Mouse (Mus musculus): Measurements from ENCODE around the gene Atp5s. TPM values are rescaled to one million over a fixed set of nuclear protein-coding genes. Genes with fewer than 3 reads are reported as not detected.

The Atp5s gene
- polyA plus RNA-seq, 1 experiment, result 34.9 TPM

GRCm38 (mm10) chr12:69689094-69689493, 35.7 kb upstream of the Atp5s start:
- TF ChIP-seq POLR2A (IDR thresholded peaks at IDR 0.05; ENCODE audit: extremely low read depth, insufficient read depth, low read length) (no peak), CTCF (IDR thresholded peaks at IDR 0.05; ENCODE audit: extremely low read depth, insufficient read depth, low read length) (no peak)
- H3K4me1 ChIP-seq (ENCODE audit: control insufficient read depth, insufficient read depth, low read length), result no peaks in the 10 kb centered on the region
- H3K4me3 ChIP-seq (ENCODE audit: insufficient read depth, low read length), result no peak overlapping the region
- H3K27ac ChIP-seq (ENCODE audit: insufficient read depth, low read length), result no peak overlapping the region

- Histone ChIP-seq H3K4me3 (ENCODE audit: insufficient read depth, low read length) (no peak overlapping the region), H3K4me1 (ENCODE audit: control insufficient read depth, insufficient read depth, low read length) (no peaks in the 10 kb centered on the region), H3K27ac (ENCODE audit: insufficient read depth, low read length) (no peak overlapping the region)
- no peak for TF ChIP-seq POLR2A (IDR thresholded peaks at IDR 0.05; ENCODE audit: extremely low read depth, insufficient read depth, low read length)
- TF ChIP-seq CTCF (IDR thresholded peaks at IDR 0.05; ENCODE audit: extremely low read depth, insufficient read depth, low read length), result no peak
Measured at GRCm38 (mm10) chr12:69690714-69691113, 34.0 kb upstream of the Atp5s start.

GRCm38 (mm10) chr12:69693471-69693870, 31.3 kb upstream of the Atp5s start:
- no peak for TF ChIP-seq CTCF (IDR thresholded peaks at IDR 0.05; ENCODE audit: extremely low read depth, insufficient read depth, low read length)
- no peak for TF ChIP-seq POLR2A (IDR thresholded peaks at IDR 0.05; ENCODE audit: extremely low read depth, insufficient read depth, low read length)
- Histone ChIP-seq H3K4me3 (ENCODE audit: insufficient read depth, low read length) (no peak overlapping the region), H3K27ac (ENCODE audit: insufficient read depth, low read length) (no peak overlapping the region), H3K4me1 (ENCODE audit: control insufficient read depth, insufficient read depth, low read length) (no peaks in the 10 kb centered on the region)

- TF ChIP-seq CTCF (IDR thresholded peaks at IDR 0.05; ENCODE audit: extremely low read depth, insufficient read depth, low read length) (peak; percentile 40; the same call in 1 of the 2 replicates), POLR2A (IDR thresholded peaks at IDR 0.05; ENCODE audit: extremely low read depth, insufficient read depth, low read length) (no peak)
- H3K4me1 ChIP-seq (ENCODE audit: control insufficient read depth, insufficient read depth, low read length), result no peaks in the 10 kb centered on the region
Measured at GRCm38 (mm10) chr12:69696746-69697145, 28.0 kb upstream of the Atp5s start.

GRCm38 (mm10) chr12:69698352-69698751, 26.4 kb upstream of the Atp5s start:
- Histone ChIP-seq H3K27ac (ENCODE audit: insufficient read depth, low read length) (no peak overlapping the region), H3K4me1 (ENCODE audit: control insufficient read depth, insufficient read depth, low read length) (no peaks in the 10 kb centered on the region), H3K4me3 (ENCODE audit: insufficient read depth, low read length) (no peak overlapping the region)
- TF ChIP-seq CTCF (IDR thresholded peaks at IDR 0.05; ENCODE audit: extremely low read depth, insufficient read depth, low read length), result no peak

More at GRCm38 (mm10) chr12:69696746-69697145, 28.0 kb upstream of the Atp5s start:
- Histone ChIP-seq H3K4me3 (ENCODE audit: insufficient read depth, low read length) (no peak overlapping the region), H3K27ac (ENCODE audit: insufficient read depth, low read length) (no peak overlapping the region)

- Histone ChIP-seq H3K27ac (ENCODE audit: insufficient read depth, low read length) (no peak overlapping the region), H3K4me3 (ENCODE audit: insufficient read depth, low read length) (no peak overlapping the region), H3K4me1 (ENCODE audit: control insufficient read depth, insufficient read depth, low read length) (no peaks in the 10 kb centered on the region)
- TF ChIP-seq POLR2A (IDR thresholded peaks at IDR 0.05; ENCODE audit: extremely low read depth, insufficient read depth, low read length), result no peak
- no peak for TF ChIP-seq CTCF (IDR thresholded peaks at IDR 0.05; ENCODE audit: extremely low read depth, insufficient read depth, low read length)
Measured at GRCm38 (mm10) chr12:69704799-69705458, 19.8 kb upstream of the Atp5s start.

GRCm38 (mm10) chr12:69713628-69714027, 11.1 kb upstream of the Atp5s start:
- H3K4me3 ChIP-seq (ENCODE audit: insufficient read depth, low read length), result no peak overlapping the region
- H3K27ac ChIP-seq (ENCODE audit: insufficient read depth, low read length), result no peak overlapping the region
- no peaks in the 10 kb centered on the region for H3K4me1 ChIP-seq (ENCODE audit: control insufficient read depth, insufficient read depth, low read length)
- no peak for TF ChIP-seq CTCF (IDR thresholded peaks at IDR 0.05; ENCODE audit: extremely low read depth, insufficient read depth, low read length)
- TF ChIP-seq POLR2A (IDR thresholded peaks at IDR 0.05; ENCODE audit: extremely low read depth, insufficient read depth, low read length), result no peak

- no peaks in the 10 kb centered on the region for H3K4me1 ChIP-seq (ENCODE audit: control insufficient read depth, insufficient read depth, low read length)
- H3K4me3 ChIP-seq (ENCODE audit: insufficient read depth, low read length), result no peak overlapping the region
- H3K27ac ChIP-seq (ENCODE audit: insufficient read depth, low read length), result no peak overlapping the region
- TF ChIP-seq CTCF (IDR thresholded peaks at IDR 0.05; ENCODE audit: extremely low read depth, insufficient read depth, low read length) (no peak), POLR2A (IDR thresholded peaks at IDR 0.05; ENCODE audit: extremely low read depth, insufficient read depth, low read length) (no peak)
Measured at GRCm38 (mm10) chr12:69722857-69723256, 1.9 kb upstream of the Atp5s start.

DNA sequence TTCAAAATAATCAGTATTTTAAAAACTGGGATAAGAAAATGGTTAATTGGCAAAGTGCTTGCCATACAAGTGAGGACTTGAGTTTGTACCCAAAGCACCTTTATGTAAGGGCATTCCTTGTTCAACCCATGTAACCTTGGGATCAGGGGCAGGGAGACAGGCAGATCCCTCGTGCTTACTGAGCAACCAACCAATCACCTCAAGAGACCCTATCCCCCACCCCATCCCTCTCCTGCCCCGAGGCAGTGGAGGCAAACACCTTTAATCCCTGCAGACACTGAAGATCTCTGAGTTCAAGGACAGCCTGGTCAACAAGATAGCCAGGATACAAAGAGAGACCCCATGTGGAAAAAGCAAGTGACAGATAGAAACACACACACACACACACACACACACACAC, 1.4 kb upstream of the Atp5s start:
- H3K27ac ChIP-seq (ENCODE audit: insufficient read depth, low read length), result no peak overlapping the region
- H3K4me1 ChIP-seq (ENCODE audit: control insufficient read depth, insufficient read depth, low read length), result no peaks in the 10 kb centered on the region
- H3K4me3 ChIP-seq (ENCODE audit: insufficient read depth, low read length), result peak overlapping the region; percentile 66; the same call in 1 of the 2 replicates
- no peak for TF ChIP-seq POLR2A (IDR thresholded peaks at IDR 0.05; ENCODE audit: extremely low read depth, insufficient read depth, low read length)

- peak overlapping the region; percentile 66 for H3K4me3 ChIP-seq (ENCODE audit: insufficient read depth, low read length)
- H3K27ac ChIP-seq (ENCODE audit: insufficient read depth, low read length), result no peak overlapping the region
- H3K4me1 ChIP-seq (ENCODE audit: control insufficient read depth, insufficient read depth, low read length), result no peaks in the 10 kb centered on the region
- TF ChIP-seq CTCF (IDR thresholded peaks at IDR 0.05; ENCODE audit: extremely low read depth, insufficient read depth, low read length) (no peak), POLR2A (IDR thresholded peaks at IDR 0.05; ENCODE audit: extremely low read depth, insufficient read depth, low read length) (no peak)
Measured at GRCm38 (mm10) chr12:69724018-69724710, 586 bp upstream of the Atp5s start.
